Mouse (Mus musculus): ENCODE results near the gene Fam227b.

Fam227b gene

DNA sequence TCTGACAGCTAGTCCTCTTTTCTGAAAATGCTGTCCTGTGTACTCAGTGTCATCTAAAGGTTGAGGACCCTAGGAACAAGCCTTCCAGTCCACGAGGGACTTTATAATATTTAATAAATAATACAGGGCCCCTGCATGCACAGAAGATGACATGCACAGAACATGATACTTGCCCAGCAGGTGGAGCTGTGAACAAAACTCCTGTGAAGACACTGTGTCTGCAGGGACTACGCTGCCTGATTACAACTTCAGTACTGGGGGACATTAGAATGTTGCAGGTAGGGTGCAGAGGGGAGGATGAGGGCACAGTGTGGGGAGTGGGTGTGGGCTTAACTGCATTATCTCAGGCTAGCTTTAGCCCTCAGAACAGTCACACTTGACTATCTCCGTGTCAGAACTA, 145.7 kb downstream of the Fam227b start:
- peak; percentile 31 for DNase-seq (ENCODE audit: low read depth)

DNA sequence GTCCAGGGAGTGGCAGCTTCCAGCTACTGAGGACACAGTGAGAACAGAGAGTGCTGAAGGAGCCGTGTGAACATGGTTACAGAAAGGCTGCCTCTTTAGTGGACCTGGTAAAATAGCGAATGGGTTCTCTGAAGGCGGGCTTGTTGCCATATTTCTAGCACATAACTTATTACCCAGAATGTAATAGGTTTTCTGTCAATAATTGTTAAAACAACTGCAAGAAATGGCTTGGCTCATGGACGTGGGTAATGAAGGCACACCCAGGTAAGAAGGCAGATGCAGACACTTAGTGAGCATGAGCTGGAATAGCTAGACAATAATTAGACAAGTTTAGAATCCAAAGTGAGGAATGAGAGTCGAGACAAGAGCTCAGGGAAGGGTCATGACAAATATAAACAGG, 149.5 kb downstream of the Fam227b start:
- no peak for DNase-seq (ENCODE audit: low read depth)

DNA sequence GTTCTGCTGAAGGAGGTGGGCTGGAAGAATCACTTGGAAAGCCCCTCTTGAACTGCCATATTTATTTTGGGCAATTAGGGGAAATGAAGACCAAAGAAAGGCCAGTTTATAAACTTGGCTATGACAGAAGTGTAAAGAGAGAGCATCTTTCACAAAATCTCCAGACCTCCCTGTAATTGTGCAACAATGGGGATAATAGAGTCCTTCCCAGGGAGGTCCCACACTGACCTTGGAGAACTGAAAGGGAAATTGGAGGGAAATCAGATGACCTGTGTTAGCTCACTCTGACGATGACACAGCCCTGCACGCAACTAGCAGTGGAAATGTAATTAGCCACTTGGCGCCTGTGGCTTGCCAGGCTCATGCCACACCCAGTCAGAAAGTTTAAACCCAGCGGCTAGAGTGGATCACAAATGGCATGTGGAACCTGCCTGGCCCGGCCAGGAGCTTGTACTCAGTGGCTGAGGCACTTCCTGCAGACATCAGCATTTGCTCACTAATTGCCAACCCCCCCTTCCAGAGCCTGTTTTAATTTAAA, 175.9 kb downstream of the Fam227b start:
- DNase-seq (ENCODE audit: low read depth) = no peak

DNA sequence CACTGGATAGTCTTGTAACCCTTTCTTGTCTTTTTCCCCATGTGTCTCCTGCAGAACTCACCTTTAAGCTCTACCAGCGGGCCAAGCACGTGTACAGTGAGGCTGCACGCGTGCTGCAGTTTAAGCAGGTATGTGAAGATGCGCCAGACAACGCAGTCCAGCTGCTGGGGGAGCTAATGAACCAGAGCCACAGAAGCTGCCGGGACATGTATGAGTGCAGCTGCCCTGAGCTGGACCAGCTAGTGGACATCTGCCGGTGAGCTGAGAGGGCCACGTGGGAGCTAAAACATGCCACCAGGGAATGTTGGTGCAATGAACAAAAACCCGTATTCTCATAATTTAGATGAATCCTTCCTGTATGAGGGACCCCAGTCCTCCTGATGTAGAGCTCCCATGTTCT, 176.6 kb downstream of the Fam227b start:
- no peak for DNase-seq (ENCODE audit: low read depth)

DNA sequence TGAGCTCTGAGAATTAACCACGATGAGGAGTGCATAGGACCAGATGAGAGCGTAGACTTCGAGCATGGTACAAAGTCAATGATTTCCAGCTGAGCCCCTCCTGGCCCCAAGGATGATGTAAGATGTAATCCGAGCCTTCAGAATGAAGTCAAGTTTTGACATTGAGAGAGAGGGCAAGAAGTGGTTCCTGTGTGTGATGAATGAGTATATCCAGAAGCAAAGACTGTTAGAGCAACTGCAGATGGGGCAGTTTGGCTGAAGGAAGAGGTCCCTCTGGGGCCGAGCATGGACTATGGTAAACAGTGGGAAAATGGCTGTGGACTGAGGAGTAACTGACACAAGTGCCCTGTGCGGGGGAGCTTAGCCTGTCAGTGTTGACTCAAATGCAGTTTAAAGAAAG, 178.6 kb downstream of the Fam227b start:
- DNase-seq (ENCODE audit: low read depth) = no peak

DNA sequence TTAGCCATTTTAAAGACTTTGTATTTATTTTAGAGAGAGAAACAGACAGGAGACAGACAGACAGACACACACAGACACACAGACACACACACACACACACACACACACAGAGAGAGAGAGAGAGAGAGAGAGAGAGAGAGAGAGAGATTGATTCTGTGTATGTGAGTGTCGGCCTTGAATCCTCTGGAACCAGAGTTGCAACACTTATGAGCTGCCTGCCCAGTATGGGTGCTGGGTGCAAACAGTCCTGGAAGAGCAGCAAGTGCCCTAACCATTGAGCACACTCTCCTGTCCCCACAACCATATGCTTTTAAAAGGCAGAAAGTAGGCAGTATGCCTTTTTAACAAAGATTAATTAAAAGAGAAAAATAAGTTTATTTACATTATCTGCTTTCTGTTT, 183.0 kb downstream of the Fam227b start:
- DNase-seq (ENCODE audit: low read depth) = no peak

DNA sequence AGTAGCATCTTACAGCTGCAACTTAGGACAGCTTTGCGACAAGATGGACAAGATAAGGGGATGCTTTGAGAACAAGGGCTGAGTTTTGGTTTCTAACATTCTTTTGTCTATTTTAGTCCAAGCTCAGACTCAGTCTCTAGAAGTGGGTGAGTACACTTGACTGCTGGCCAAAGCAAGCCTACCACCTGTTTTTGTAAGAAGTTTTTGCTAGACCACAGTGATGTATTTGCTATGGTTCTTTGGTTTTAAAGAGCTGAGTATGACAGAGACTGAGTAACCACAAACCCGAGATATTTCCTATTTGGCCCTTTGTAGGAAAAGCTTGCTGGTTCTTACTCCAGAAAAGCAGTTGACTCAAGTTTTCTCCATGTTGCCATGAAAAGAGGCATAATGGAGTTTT, 203.6 kb downstream of the Fam227b start:
- no peak for DNase-seq (ENCODE audit: low read depth)

DNA sequence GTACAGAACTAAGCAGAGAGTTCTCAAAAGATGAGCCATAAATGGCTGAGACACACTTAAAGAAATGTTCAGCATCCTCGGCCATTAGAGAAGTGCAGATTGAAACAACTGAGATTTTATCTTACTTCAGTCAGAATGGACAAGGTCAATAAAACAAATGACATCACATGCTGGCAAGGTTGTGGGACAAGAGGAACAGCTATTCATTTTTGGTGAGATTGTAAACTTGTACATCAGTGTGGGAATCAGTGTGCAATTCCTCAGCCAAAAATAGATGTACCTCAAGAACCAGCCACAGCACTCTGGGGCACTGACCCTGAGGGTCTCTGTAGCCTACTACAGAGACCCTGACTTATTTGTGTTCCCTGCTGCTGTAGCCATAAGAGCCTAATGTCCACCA, 208.5 kb downstream of the Fam227b start:
- no peak for DNase-seq (ENCODE audit: low read depth)

DNA sequence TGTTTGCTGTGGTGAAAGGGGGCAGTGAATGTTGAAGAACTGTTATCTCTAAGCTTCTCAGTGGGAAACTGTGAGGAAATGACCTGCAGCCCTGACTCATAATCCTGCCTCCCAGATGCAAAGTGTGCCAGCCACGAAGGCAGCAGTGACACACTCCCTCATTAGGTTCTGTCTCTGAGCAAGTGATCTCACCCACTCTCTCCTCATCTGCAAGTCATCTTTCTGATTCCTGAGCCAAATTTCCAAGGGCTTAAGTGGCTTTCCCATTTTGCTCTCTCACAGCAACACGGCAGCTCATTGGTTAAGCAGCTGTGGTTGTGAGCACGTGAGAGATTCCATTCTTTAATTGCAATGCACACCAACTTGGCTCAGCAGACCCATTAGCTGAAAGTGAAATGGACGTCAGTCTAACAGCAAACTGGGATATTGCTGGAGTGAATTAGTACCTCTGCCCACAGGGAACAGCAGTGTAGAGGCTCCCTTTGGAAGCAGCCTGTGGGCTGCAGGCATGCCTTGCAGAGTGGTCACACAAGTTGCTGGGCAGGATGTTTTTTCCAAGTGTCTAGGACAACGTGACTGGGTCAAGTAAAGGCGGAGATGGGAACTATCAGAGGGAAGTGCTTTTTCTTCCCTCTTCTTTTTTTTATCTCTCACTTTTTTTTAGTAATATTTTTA, 210.6 kb downstream of the Fam227b start:
- no peak for DNase-seq (ENCODE audit: low read depth)

DNA sequence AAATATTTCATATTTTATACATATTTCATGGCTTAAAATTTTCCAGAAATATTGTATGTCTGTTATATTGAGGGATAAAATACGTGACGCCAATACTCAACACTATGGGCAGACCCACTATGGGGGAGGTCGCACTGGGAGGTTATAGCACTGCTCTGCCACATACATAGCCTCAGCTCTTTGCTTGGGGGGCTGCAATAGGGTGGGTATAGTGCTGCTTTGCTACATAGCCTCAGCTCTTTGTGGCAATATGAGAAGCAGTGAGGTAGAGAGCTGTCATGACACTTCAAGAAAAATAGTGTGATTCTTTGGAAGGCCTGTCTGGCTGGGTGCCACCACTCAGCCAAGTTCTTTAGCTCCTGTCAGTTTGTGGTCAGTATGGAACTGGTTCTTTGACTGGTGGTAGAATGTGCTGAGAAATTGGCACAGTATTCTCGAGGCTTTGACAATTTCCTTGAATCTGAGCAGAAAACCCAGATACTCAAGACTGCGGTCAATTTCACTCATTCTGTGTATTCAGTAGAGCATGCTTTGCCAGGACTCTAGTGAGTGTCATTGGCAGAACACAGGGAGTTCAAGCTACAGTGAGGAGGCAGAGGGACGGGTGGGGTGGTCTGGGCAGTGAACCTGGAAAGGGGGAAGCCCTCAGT, 212.7 kb downstream of the Fam227b start:
- DNase-seq (ENCODE audit: low read depth) = no peak

DNA sequence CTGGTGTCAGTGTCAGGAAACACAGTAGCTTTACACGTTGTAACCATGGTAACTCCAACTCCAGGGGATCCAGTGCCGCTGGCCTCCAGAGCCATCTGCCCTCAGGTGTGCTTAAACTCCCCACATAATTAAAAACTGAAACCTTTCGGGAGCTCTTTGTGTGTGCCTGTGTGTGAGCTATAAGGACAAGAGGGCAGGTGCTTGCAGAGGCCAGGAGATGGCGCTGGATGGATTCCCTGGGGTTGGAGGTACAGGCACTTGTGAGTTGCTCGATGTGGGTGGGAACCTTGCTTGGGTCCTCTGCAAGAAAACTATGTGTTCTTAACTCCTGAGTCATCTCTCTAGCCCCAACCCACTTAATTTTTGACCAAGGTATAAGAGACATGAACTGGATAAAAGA, 215.4 kb downstream of the Fam227b start:
- no peak for DNase-seq (ENCODE audit: low read depth)

DNA sequence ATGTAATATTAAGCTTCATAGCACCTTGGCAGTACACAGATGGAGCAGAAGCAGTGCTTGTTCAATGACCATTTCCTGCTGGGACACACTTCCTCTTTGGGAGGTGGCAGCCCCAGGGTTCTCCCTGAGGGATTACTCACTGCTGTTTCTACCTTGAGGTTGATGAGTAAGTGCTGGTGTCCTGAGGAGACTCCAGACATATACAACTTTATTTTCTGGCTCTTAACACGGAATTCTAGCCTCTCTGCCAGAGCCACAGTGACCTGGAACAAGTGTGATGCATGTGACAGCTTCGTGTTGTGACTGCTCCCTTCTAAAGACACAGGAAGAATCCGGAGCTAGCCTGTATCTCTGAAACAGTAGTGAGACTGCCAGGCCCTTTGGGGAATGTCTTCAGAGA, 217.8 kb downstream of the Fam227b start:
- DNase-seq (ENCODE audit: low read depth) = no peak

Data from naive thymus-derived CD4-positive, alpha-beta T cell, adult 2 months (primary cell).